Mouse (Mus musculus) CH12.LX (cell line): ENCODE measurements around the gene Fen1.

Experiments used
- EP300 ChIP-seq: IDR thresholded peaks from 2 replicates; pipeline ENCODE4 v1.6.1; 2011; ENCODE audit warnings: low read length, improper control_type of control experiment
- POLR2A ChIP-seq: IDR thresholded peaks from 2 replicates; pipeline ENCODE4 v1.6.1; 2011; ENCODE audit warnings: low read depth, mild to moderate bottlenecking, improper control_type of control experiment, low read length

GRCm38 (mm10) chr19:10232327-10233017, 28.5 kb upstream of the Fen1 start:
- TF ChIP-seq EP300, result no peak
- TF ChIP-seq POLR2A, result no peak
